Comparison of ENCODE assay signal across 8 mouse cellular contexts in genomic region chr1:143738811-143739210, GRCm38 (mm10). TPM values are rescaled to one million over a fixed set of nuclear protein-coding genes. Genes with fewer than 3 reads are reported as not detected.
DNase-seq lines count a peak whose midpoint lies in the region; ATAC-seq and TF ChIP-seq lines count a peak whose summit lies in the region.

No protein-coding gene starts in this region.

- ATAC-seq in heart, embryonic 12.5 days (ENCODE audit: insufficient number of reproducible peaks, low FRiP score) = no peak
- ATAC-seq in heart, embryonic 16.5 days (replicated peaks; ENCODE audit: extremely low read depth, insufficient read depth, low FRiP score) = no peak
- ATAC-seq in lung, embryonic 16.5 days (ENCODE audit: low read depth) = peak; percentile 41; the same call in 1 of the 2 replicates

- H3K4me3 ChIP-seq in heart, embryonic 12.5 days = peak overlapping the region; percentile 74
- peak overlapping the region; percentile 79 for H3K4me3 ChIP-seq in heart, embryonic 16.5 days (ENCODE audit: low read length)
- H3K4me3 ChIP-seq in lung, embryonic 16.5 days (ENCODE audit: low read length) = peak overlapping the region; percentile 73
- H3K4me3 ChIP-seq in small intestine, adult 2 months (ENCODE audit: low read depth, low read length) = peak overlapping the region; percentile 94

- no peak overlapping the region for H3K27ac ChIP-seq in heart, embryonic 12.5 days (ENCODE audit: poor library complexity, severe bottlenecking)
- no peak overlapping the region for H3K27ac ChIP-seq in heart, embryonic 16.5 days (ENCODE audit: low read length)
- H3K27ac ChIP-seq in lung, embryonic 16.5 days (ENCODE audit: low read length) = no peak overlapping the region; the same call in 1 of the 2 replicates
- peak overlapping the region; percentile 64 for H3K27ac ChIP-seq in small intestine, adult 2 months (ENCODE audit: insufficient read depth, low read depth, low read length)

- WGBS in heart, embryonic 12.5 days = 24% methylated on average over 11 of the region's 11 CpGs
- WGBS in heart, embryonic 16.5 days = 25% methylated on average over 11 of the region's 11 CpGs
- 16% methylated on average over 11 of the region's 11 CpGs for WGBS in lung, embryonic 16.5 days
- 4% methylated on average over 11 of the region's 11 CpGs for WGBS in small intestine, adult 2 months

- H3K4me1 ChIP-seq in heart, embryonic 12.5 days (replicated peaks) = peaks cover 3% of the 10 kb centered on the region; the same call in 1 of the 2 replicates
- peaks cover 7% of the 10 kb centered on the region for H3K4me1 ChIP-seq in heart, embryonic 16.5 days (ENCODE audit: control insufficient read depth, insufficient read depth, low read length)
- no peaks in the 10 kb centered on the region for H3K4me1 ChIP-seq in lung, embryonic 16.5 days (replicated peaks; ENCODE audit: control insufficient read depth, insufficient read depth, low read length)
- H3K4me1 ChIP-seq in small intestine, adult 2 months (ENCODE audit: control insufficient read depth, insufficient read depth, insufficient read length, low read length) = peaks cover 2% of the 10 kb centered on the region; the same call in 1 of the 2 replicates

- H3K27me3 ChIP-seq in heart, embryonic 12.5 days (replicated peaks) = no peaks in the 10 kb centered on the region
- no peaks in the 10 kb centered on the region for H3K27me3 ChIP-seq in heart, embryonic 16.5 days (ENCODE audit: control insufficient read depth, insufficient read depth, low read length)
- no peaks in the 10 kb centered on the region for H3K27me3 ChIP-seq in lung, embryonic 16.5 days (ENCODE audit: control insufficient read depth, insufficient read depth, low read depth, low read length)
- no peaks in the 10 kb centered on the region for H3K27me3 ChIP-seq in small intestine, adult 2 months (ENCODE audit: control insufficient read depth, insufficient read depth, low read length)

- peak overlapping the region; percentile 87 for H3K4me2 ChIP-seq in heart, embryonic 12.5 days
- peak overlapping the region; percentile 76 for H3K4me2 ChIP-seq in heart, embryonic 16.5 days (ENCODE audit: low read depth, low read length)
- peak overlapping the region; percentile 84 for H3K4me2 ChIP-seq in lung, embryonic 16.5 days (ENCODE audit: low read depth, low read length)

- no peak for TF ChIP-seq POLR2A in small intestine, adult 2 months (IDR thresholded peaks at IDR 0.05; ENCODE audit: low read depth, low read length)

- no peak for TF ChIP-seq CTCF in small intestine, adult 2 months (IDR thresholded peaks at IDR 0.05; ENCODE audit: extremely low read depth, insufficient read length, insufficient replicate concordance, low read depth, low read length)

- no peak for DNase-seq in heart, adult 9 months (ENCODE audit: low spot score in 2 of 2)
- DNase-seq in T-cell, adult 2 months (ENCODE audit: low spot score) = peak; percentile 24
- DNase-seq in gastrocnemius, postnatal 25 days = no peak
- DNase-seq in testis, postnatal 14 days (ENCODE audit: low spot score) = no peak

- no peaks in the 10 kb centered on the region for H3K9me3 ChIP-seq in heart, embryonic 12.5 days (replicated peaks)
- no peaks in the 10 kb centered on the region for H3K9me3 ChIP-seq in heart, embryonic 16.5 days (replicated peaks; ENCODE audit: control insufficient read depth, low read length)
- no peaks in the 10 kb centered on the region for H3K9me3 ChIP-seq in lung, embryonic 16.5 days (ENCODE audit: control insufficient read depth, low read length)

- peak overlapping the region; percentile 89 for H3K9ac ChIP-seq in heart, embryonic 12.5 days
- peak overlapping the region; percentile 87 for H3K9ac ChIP-seq in heart, embryonic 16.5 days (ENCODE audit: low read length)
- H3K9ac ChIP-seq in lung, embryonic 16.5 days (ENCODE audit: low read length) = peak overlapping the region; percentile 84

- H3K36me3 ChIP-seq in heart, embryonic 12.5 days = peaks cover 21% of the 10 kb centered on the region
- peaks cover 13% of the 10 kb centered on the region for H3K36me3 ChIP-seq in heart, embryonic 16.5 days (ENCODE audit: control insufficient read depth, insufficient read depth)
- H3K36me3 ChIP-seq in lung, embryonic 16.5 days (ENCODE audit: control insufficient read depth, insufficient read depth, low read length) = peaks cover 11% of the 10 kb centered on the region
- H3K36me3 ChIP-seq in small intestine, adult 2 months (ENCODE audit: control insufficient read depth, insufficient read depth, low read length) = peaks cover 9% of the 10 kb centered on the region

RNA-seq across cellular contexts. Expression of gene Glrx2, which starts 22.7 kb away (rescaled TPM):
- 98.0 and 98.7 TPM in 2 replicates for polyA plus RNA-seq in heart, embryonic 12.5 days (2016; fragmentation: Nextera tagmentation; extraction: Ambion mirVana)
- polyA plus RNA-seq in heart, embryonic 16.5 days (2015; fragmentation: Nextera tagmentation; extraction: Ambion mirVana) = 80.8 and 82.3 TPM in 2 replicates
- polyA plus RNA-seq in lung, embryonic 16.5 days (2015; fragmentation: Nextera tagmentation; extraction: Ambion mirVana) = 74.1 and 88.8 TPM in 2 replicates
- polyA plus RNA-seq in small intestine, adult 2 months (2012; rRNA removed) = 4.7 and 14.8 TPM in 2 replicates
- total RNA-seq in gastrocnemius, postnatal 25 days (2021) = 10 to 100 TPM; 73.2 to 79.5 TPM

RNA-seq across cellular contexts. Expression of gene Cdc73, which starts 36.1 kb away (rescaled TPM):
- 29.3 and 29.5 TPM in 2 replicates for polyA plus RNA-seq in heart, embryonic 12.5 days (2016; fragmentation: Nextera tagmentation; extraction: Ambion mirVana)
- 15.6 and 18.0 TPM in 2 replicates for polyA plus RNA-seq in heart, embryonic 16.5 days (2015; fragmentation: Nextera tagmentation; extraction: Ambion mirVana)
- 10.4 and 13.0 TPM in 2 replicates for polyA plus RNA-seq in lung, embryonic 16.5 days (2015; fragmentation: Nextera tagmentation; extraction: Ambion mirVana)
- 0.18 and 0.44 TPM in 2 replicates for polyA plus RNA-seq in small intestine, adult 2 months (2012; rRNA removed)
- 10 to 100 TPM; 36.0 to 36.6 TPM for total RNA-seq in gastrocnemius, postnatal 25 days (2021)

RNA-seq across cellular contexts. Expression of gene Trove2, which starts 38.1 kb away (rescaled TPM):
- polyA plus RNA-seq in heart, embryonic 12.5 days (2016; fragmentation: Nextera tagmentation; extraction: Ambion mirVana) = 20.7 and 21.5 TPM in 2 replicates
- polyA plus RNA-seq in heart, embryonic 16.5 days (2015; fragmentation: Nextera tagmentation; extraction: Ambion mirVana) = 11.7 and 12.5 TPM in 2 replicates
- polyA plus RNA-seq in lung, embryonic 16.5 days (2015; fragmentation: Nextera tagmentation; extraction: Ambion mirVana) = 20.3 and 20.4 TPM in 2 replicates
- polyA plus RNA-seq in small intestine, adult 2 months (2012; rRNA removed) = 0.08 and 0.13 TPM in 2 replicates
- 1 to 10 TPM; 2.5 to 3.1 TPM for total RNA-seq in gastrocnemius, postnatal 25 days (2021)

RNA-seq across cellular contexts. Expression of gene Uchl5, which starts 38.3 kb away (rescaled TPM):
- 63.7 and 70.4 TPM in 2 replicates for polyA plus RNA-seq in heart, embryonic 12.5 days (2016; fragmentation: Nextera tagmentation; extraction: Ambion mirVana)
- 74.5 and 94.5 TPM in 2 replicates for polyA plus RNA-seq in heart, embryonic 16.5 days (2015; fragmentation: Nextera tagmentation; extraction: Ambion mirVana)
- polyA plus RNA-seq in lung, embryonic 16.5 days (2015; fragmentation: Nextera tagmentation; extraction: Ambion mirVana) = 81.7 and 89.3 TPM in 2 replicates
- 0.25 and 2.9 TPM in 2 replicates for polyA plus RNA-seq in small intestine, adult 2 months (2012; rRNA removed)
- 10 to 100 TPM; 23.3 to 23.9 TPM for total RNA-seq in gastrocnemius, postnatal 25 days (2021)

Comparison
In these comparisons a context has a peak if more than half of its experiments do, and no peak if none do; other contexts are left out.
1. RNA of gene Trove2, which starts 38.1 kb away (polyA plus RNA-seq): 20.7 to 21.5 TPM in heart, embryonic 12.5 days, 20.3 to 20.4 TPM in lung, embryonic 16.5 days and 11.7 to 12.5 TPM in heart, embryonic 16.5 days; 0.08 to 0.13 TPM in small intestine, adult 2 months; every median in the first group is over 10 times any median in the second.
2. Peak in every context shown above with its lines, with median percentiles within 50 percentile points of each other: H3K4me2 ChIP-seq, H3K4me3 ChIP-seq and H3K9ac ChIP-seq.